Mouse (Mus musculus): Measurements from ENCODE around the gene Nup210. TPM values are rescaled to one million over a fixed set of nuclear protein-coding genes. Genes with fewer than 3 reads are reported as not detected.
"Not testable (repeated sequence)": the region's sequence is repeated elsewhere in the genome, so short reads cannot be mapped to it uniquely, and the experiment has no call there.

Nup210 gene
- total RNA-seq, 4 experiments from 2014 or later, result 20.1 to 27.6 (median 21.6) TPM

- DNase-seq (ENCODE audit: low spot score in 2 of 2), result peak; percentile 67 to 68
These were observed 23.2 kb upstream of the Nup210 start for GRCm38 (mm10) chr6:91139846-91140245.

DNA sequence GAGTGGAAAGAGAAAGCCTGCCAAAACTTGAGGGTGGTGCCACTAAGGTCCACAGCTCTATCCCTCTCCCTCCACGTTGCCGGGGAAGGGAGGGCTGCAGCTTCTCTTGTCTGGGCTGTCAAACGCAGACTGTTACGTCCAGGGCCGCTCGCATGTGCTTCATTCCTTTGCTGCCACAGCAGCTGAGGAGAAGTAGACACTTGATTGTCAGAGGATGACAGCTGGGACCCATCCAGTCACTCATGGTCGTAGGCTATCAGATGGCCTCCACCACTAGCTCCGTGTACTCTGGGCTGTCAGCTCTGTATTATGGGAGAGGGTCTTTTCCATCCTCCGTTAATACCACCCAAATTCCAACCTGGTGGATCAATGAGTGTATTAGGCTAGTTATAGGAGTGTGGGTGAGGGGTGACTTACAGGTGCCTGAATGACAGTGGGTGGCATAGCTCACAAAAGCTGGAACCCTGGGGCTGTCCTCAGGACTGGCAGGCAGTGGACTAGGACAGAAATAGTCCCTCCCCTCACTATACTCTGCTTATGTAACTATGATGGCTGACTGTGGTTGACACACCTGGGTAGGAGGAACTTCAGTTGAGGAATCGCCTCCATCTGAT, 20.8 kb upstream of the Nup210 start:
- DNase-seq (ENCODE audit: low spot score in 2 of 2), result no peak

DNA sequence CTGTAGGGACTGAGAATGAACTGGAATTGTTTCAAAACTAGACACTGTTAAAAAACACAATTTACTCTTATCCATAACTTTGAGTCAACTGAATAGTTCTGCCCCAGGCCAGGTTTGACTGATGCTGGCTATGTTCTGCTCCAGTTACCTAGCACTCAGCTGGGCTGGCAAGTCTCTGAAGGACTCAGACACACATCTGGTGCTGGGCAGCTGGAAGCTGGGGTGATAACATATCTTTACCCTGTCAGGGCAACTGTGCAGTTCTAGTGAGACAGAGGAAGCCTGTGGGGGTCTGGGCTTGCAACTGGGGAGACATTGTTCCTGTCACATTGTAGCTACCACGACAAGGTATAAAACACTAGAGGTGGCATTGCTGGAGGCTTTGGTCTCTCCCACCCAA, 14.2 kb upstream of the Nup210 start:
- DNase-seq (ENCODE audit: low spot score in 2 of 2), result no peak

DNA sequence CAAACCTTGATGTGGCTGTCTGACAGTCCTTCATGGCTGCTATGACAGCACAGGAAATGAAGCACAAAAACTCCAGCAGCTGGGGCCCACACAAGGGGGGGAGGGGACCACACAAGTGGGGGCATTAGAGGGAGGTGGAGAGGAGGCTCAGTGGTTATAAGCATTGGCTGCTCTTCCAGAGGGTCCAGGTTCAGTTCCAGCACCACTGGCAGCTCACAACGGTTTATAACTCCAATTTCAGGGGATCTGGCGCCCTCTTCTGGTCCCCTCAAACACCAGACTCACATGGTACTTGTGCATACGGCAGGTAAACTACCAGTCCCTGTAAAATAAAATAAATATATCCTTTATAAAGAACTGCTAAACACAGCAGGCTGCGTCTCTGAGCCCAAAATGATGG, 12.4 kb upstream of the Nup210 start:
- DNase-seq (ENCODE audit: low spot score in 2 of 2), result no peak

DNA sequence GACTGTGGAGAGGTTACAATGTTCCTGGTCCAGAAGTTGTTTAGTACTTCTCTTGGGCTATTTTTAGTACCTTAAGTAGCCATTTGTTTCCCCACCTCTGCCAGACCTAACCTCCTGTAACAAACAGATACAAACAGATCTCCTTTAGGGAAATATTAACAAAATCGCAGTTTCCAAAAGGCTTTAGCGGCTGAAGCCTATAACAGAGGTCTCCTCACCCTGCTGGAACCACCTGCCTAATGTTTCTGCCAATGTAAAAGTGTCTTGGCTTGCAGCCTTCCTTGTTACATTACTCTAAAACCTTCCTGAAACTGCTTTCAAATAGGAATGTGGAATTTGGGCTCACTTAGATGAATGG, 8.6 kb upstream of the Nup210 start:
- DNase-seq (ENCODE audit: low spot score in 2 of 2), result no peak

GRCm38 (mm10) chr6:91124286-91125227, 7.9 kb upstream of the Nup210 start:
- DNase-seq (ENCODE audit: low spot score in 2 of 2), result no peak

DNA sequence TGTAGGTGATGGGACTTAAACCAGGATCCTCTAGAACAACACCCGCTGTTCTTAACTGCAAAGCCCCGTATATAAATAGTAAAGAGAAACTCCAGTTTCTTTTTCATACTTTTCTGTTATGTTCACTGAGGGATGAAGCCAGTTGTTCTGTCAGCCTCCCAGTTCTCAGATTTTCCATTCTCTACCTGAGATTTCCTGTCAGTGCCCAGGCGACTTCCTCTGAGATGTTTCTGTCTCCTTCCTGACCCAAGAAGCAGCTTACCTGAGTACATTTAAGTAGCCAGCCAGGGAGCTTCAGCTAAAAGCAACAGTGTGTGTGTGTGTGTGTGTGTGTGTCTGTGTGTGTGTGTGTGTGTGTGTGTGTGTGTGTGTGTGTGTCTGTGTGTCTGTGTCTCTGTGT, 6.8 kb upstream of the Nup210 start:
- DNase-seq (ENCODE audit: low spot score in 2 of 2), result no peak

DNA sequence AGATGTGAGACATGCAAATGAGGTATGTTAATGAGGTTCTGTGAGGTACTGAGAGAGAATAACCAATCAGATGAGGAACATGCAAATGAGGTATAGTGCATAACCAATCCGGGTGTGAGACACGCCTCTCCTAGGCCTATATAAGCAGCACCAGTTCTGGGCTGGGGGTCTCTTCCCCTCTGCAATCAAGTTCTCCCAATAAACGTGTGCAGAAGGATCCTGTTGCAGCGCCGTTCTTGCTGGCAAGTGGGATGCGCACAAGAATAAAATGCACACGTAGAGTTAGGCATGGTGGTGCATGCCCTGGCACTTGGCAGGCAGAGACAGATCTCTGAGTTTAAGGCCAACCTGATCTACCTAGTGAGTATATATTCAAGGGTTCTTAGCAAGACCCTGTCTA, 4.5 kb upstream of the Nup210 start:
- not testable (repeated sequence) for DNase-seq (ENCODE audit: low spot score in 2 of 2)

DNA sequence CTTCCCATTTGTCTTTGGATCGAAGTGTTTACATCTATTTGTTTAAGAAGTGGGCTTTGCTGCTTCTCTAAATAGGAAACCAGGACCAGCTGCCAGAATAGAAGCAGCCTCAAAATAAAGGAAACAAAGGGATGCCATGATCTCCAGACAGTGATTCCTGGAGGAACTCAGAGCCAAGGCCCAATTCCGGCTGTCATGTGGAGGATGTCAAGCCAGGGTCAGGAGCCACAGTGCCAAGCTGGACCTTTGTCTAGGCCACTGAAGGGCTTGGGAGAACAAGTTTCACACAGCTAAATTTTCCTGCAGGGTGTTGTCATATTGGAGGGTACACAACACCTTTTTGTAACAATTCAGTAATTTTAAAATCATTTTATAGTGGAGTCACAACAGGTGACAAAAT, 3.6 kb upstream of the Nup210 start:
- DNase-seq (ENCODE audit: low spot score in 2 of 2), result no peak

DNA sequence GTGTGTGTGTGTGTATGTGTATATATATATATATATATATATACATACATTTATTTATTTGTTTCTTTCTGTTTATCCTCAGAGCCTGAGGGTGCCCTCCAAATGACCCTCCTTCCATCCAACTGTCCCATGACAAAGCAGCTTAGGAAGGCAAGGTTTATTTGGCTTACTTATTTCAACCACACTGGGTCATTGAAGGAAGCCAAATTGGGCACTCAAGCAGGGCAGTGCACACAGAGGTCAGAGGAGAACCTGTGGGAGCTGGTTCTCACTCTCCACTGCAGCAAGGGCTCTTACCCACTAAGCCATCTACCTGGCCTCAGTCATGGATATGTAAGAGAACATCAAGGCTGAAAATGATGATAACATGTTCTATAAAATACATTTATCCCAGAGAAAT, 1.9 kb upstream of the Nup210 start:
- no peak for DNase-seq (ENCODE audit: low spot score in 2 of 2)

- DNase-seq (ENCODE audit: low spot score in 2 of 2), result no peak
These were observed 520 bp upstream of the Nup210 start for GRCm38 (mm10) chr6:91117149-91117548.

DNA sequence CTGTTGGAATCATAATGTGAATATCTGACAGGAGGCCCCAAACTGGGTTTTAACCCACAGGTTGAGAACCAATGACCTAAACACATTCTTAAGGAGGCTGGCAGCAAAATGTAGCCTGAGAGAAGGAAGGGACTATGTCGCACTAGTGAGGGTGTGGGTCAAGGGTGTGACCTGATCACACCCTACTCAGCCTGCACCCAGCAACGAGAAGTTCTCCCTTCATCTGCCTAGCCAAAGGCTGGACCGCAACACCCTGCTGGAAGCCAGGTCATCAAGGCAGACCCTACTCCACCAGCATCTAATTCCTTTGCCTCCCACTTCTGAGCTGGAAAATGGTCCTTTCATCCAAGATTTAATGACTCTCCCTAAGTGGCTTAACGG, 776 bp downstream of the Nup210 start:
- DNase-seq (ENCODE audit: low spot score in 2 of 2), result no peak

DNA sequence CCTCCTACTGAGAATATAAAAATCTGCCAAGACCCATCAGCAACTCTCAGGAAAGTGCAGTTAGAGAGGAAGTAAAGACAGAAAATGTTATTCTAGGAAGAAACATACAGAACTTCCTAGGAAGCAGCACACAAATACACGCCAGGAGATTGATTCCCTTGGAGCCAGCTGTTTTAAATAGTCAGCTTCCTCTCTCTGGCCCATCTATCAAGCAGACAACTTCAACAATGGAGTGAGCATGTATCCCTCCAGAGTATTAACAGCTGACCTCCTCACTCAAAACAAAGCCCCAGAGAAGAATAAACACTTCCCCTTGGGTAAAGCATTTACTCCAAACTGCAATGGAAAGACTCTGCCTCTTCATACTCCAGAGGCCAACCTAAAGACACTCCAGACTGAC, 1.5 kb downstream of the Nup210 start:
- no peak for DNase-seq (ENCODE audit: low spot score in 2 of 2)

DNA sequence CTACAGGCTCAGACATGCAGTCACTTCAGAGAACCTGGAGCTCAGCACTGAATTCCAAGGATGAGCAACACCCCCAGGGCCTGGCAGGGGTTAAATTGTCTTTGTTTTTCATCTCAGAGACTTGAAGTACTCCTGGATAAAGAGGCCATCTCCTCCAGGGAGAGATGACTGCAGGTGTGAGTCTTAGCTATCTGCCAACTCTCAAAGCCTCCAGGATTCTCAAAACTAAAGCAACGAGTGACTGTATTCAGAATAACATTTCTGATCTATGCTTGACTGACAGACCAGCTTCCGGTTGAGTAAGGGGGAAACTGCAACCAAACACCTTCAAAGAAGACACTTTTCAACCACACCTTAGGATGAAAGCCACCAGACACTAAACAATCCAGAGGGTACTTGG, 1.9 kb downstream of the Nup210 start:
- no peak for DNase-seq (ENCODE audit: low spot score in 2 of 2)

DNA sequence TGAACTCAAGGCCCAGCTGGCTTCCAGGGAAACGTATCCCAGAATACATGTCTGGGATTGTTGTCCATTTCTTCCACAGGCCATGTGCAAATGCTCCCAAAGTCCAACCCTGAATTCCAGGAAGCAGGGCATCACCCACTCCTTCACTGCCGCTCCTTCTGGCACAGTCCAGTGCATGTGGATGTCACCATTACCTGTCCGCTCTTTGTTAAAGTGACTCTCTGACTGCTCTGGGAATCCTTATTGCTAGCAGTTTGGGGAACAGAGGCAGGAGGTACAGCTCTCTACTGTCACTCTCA, 4.7 kb downstream of the Nup210 start:
- no peak for DNase-seq (ENCODE audit: low spot score in 2 of 2)

- DNase-seq (ENCODE audit: low spot score in 2 of 2), result no peak
These were observed 5.3 kb downstream of the Nup210 start for GRCm38 (mm10) chr6:91111141-91111953.

DNA sequence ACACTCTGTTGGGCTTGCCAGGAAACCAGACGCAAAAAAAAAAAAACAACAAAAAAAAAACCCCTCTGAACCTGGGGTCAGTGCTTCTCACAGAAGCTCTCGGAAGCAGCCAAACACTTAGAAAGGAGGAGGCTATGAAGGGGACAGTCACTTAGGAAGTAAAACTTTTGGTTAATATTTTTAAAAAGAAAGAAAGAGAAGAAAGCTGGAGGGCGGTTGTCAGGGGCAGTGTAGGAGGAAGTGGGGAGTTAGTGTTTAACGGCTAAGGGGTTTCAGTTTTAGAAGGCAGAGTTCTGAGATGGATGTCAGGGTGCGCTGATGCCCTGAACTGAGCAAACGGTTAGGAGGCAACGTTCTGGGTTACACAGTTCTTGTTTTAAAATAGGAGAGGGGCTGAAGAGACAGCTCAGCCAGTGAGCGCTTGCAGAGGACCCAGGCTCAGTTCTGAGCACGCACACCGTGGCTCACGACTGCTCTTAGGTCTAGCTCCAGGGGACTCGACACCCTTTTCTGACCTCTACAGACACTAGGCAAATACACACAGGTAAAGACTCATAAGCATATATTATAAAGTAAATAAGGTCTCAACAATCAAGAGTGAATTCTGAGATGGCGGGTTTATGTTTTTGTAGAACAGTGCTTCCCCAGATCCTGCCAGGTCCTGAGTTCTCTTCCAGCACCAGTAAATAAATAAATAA, 6.2 kb downstream of the Nup210 start:
- DNase-seq (ENCODE audit: low spot score in 2 of 2), result no peak

DNA sequence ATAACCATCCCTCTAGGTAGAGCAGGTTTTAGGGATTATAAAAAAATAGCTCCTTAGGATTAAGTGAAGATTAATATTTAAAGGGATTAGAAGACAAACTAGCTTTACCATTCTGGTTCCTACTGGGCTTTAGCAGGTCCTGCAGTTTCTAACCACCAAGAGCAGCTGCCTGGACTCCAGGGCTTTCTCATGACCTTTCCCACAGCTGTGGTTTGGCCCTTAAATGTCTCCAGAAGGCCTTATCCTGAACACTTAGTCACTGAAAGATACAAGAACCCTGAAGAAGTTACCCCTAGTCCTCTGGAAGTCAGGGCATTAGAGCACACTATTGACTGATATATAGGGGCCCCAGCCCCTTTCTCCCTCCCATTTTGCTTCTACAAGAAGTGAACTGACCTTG, 7.1 kb downstream of the Nup210 start:
- no peak for DNase-seq (ENCODE audit: low spot score in 2 of 2)

DNA sequence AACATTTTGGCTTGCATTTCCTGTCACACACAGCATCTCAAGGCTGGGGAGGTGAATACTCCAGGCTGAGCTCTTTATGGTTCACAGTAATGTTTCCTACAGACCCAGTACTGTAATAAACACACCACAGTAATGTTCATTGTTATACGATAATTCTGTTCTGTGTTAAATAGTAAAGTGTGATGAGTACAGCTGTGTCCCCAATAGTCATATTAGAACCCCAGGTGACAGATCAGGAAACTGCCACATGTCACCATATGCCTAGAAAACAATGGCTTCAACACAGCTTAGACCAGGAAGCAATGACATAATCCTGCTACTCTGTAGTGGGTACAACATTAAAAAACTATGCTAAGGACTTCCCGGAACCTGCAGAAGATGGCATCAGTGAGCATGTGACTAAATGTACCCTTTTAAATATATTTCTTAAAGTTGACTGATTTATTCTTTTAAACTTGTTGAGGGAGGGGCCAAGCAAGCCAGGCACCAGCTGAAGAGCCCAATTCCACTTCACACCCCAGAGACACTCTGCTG, 7.6 kb downstream of the Nup210 start:
- no peak for DNase-seq (ENCODE audit: low spot score in 2 of 2)

DNA sequence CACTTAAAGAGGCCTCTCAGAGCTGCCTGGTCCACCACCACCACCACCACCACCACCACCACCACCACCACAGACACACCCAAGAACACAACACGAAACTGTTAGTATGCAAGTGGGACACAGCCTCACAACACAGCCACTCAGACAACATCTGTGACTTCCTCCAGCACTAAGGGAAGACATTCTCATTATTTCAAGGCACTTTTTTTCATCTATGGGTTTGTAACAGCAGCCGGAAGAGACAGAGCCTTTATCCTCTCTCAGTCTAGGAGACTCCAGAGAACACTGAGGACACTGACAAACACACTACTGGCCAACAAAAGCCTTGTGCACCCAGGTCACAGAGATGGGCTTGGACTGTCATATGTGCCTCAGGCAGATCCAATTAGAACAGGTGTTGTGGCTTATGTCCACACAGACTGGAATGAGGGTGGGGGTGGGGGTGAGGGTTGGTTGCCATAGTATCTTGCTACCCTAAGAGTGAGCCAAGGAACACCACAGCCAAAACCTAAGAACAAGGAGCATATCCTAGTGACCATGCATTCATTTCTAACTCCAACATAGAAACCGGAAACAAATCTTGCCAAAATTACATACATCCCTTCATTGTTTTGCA, 8.2 kb downstream of the Nup210 start:
- no peak for DNase-seq (ENCODE audit: low spot score in 2 of 2)

Measured in gastrocnemius, adult 8-10 months (tissue).